Mouse (Mus musculus) forebrain, postnatal 0 days (tissue): ENCODE measurements at regions not wholly inside any gene's neighbourhood (a gene's known extent, or its start where the extent isn't known, plus 50 kb on each side); places are given as distances from the start of the nearest gene placed in this dataset.

Experiments
- ATAC-seq: fragments of 200-750 bp; cut with Nextera tagmentation; 2 replicates; pipeline ENCODE4 v1.8.0; 2017; ENCODE audit warnings: mild to moderate bottlenecking, moderate library complexity
- DNase-seq: peaks from one replicate; pipeline ENCODE4 v3.0.0-alpha.2; 2015
- H3K27ac ChIP-seq: fragments of 300-500 bp; sonication (generic); 2 replicates; pipeline ENCODE4 v1.5.1; 2014; ENCODE audit warnings: low read depth, mild to moderate bottlenecking, antibody characterized with exemption, low read length, moderate library complexity, mixed read lengths
- H3K27me3 ChIP-seq: fragments of 300-500 bp; sonication (generic); 2 replicates; pipeline ENCODE4 v1.6.1; 2014; ENCODE audit warnings: mild to moderate bottlenecking, low read length, mixed read lengths; ENCODE audit not compliant: insufficient read depth
- H3K36me3 ChIP-seq: fragments of 300-500 bp; sonication (generic); 2 replicates; pipeline ENCODE4 v1.6.1; 2014; ENCODE audit warnings: mild to moderate bottlenecking, moderate library complexity; ENCODE audit not compliant: insufficient read depth
- H3K4me1 ChIP-seq: fragments of 300-500 bp; sonication (generic); 2 replicates; pipeline ENCODE4 v1.6.1; 2014; ENCODE audit warnings: antibody characterized with exemption; ENCODE audit not compliant: insufficient read depth
- H3K4me2 ChIP-seq: fragments of 300-500 bp; sonication (generic); 2 replicates; pipeline ENCODE4 v1.6.1; 2014; ENCODE audit warnings: low read depth, mild to moderate bottlenecking, moderate library complexity
- H3K4me3 ChIP-seq: fragments of 300-500 bp; sonication (generic); 2 replicates; pipeline ENCODE4 v1.5.1; 2014; ENCODE audit warnings: low read depth, low read length, mixed read lengths
- H3K9ac ChIP-seq: fragments of 300-500 bp; sonication (generic); 2 replicates; pipeline ENCODE4 v1.6.1; 2014; ENCODE audit warnings: mild to moderate bottlenecking
- H3K9me3 ChIP-seq: fragments of 300-500 bp; sonication (generic); 2 replicates; pipeline ENCODE4 v1.6.1; 2016; ENCODE audit warnings: low read length
- CTCF ChIP-seq: sonication (generic); IDR thresholded peaks from 2 replicates; pipeline ENCODE4 v1.5.1; 2016; ENCODE audit warnings: antibody characterized with exemption, control low read depth, low read depth
- WGBS: fragments of 180-500 bp; shearing (Covaris S2); extraction: QIAGEN DNeasy Blood & Tissue Kit; methylation state at CpG from one replicate; pipeline ENCODE4 v1.1.7; 2014; 5-methylcytosine and 5-hydroxymethylcytosine counted together

DNA sequence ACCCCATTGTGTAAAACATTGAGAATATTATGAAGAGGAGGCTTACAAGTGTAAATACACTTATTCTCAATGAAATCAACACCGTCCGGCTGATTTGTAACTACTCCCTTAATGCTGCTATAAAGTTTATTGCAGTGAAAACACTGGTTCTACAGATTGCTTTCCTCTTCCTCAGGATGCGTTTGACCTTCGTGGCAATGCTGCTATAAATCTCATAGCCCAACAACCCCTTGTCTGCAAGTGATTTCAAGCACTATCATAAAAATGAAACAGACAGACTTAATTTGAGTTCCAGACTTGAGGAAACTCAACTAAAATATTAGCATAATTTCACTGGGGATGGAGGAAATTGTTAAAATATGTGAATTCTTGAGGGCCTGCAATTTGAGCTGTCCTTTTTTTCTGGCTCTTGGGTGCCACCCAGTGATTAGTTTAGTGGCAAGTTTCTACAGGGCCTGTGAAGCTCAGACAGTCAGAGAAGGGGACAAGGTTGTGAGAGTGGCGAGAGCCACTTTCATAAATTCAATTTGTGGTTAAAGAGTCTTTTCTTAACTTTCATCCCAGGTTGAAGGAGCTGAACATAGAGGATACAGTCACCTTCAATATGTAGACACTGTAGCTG lies 1457.4 kb downstream of the 4930444P10Rik start:
- no peak overlapping the region for H3K9ac ChIP-seq
- no peaks in the 10 kb centered on the region for H3K4me1 ChIP-seq
- no peak overlapping the region for H3K27ac ChIP-seq
- no peak overlapping the region for H3K4me2 ChIP-seq
- no peaks in the 10 kb centered on the region for H3K36me3 ChIP-seq
- peak; percentile 55 for TF ChIP-seq CTCF
- no peaks in the 10 kb centered on the region for H3K27me3 ChIP-seq
- peak; percentile 55 for ATAC-seq
- no peak overlapping the region for H3K4me3 ChIP-seq
- no peaks in the 10 kb centered on the region for H3K9me3 ChIP-seq
- WGBS: 84% methylated on average over 5 of the region's 5 CpGs
- peak; percentile 62 for DNase-seq

DNA sequence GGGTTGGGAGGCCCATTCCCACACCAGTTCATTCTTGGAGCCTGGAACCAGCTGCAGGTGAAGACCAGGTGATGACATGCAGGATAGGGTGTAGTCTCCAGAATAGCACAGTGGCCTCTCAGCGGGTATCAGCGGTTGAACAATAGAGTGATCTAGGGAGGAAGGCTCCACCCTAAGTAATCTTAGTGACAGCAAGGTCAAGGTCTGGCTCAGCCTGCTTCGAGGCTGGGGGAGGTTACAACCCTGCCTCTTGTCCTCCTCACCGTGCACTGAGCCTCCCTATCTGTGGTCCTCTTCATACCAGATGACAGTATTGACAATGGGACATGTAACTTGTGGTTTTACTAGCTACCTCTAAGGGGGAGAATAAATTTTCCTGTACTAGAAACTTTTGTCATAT lies 1461.1 kb downstream of the 4930444P10Rik start:
- Histone ChIP-seq H3K4me1 (no peaks in the 10 kb centered on the region), H3K27ac (no peak overlapping the region), H3K9ac (no peak overlapping the region), H3K4me3 (no peak overlapping the region), H3K36me3 (no peaks in the 10 kb centered on the region), H3K4me2 (no peak overlapping the region), H3K27me3 (no peaks in the 10 kb centered on the region), H3K9me3 (no peaks in the 10 kb centered on the region)
- WGBS: 39% methylated on average over 4 of the region's 4 CpGs
- TF ChIP-seq CTCF: no peak
- ATAC-seq (no peak), DNase-seq (no peak)

DNA sequence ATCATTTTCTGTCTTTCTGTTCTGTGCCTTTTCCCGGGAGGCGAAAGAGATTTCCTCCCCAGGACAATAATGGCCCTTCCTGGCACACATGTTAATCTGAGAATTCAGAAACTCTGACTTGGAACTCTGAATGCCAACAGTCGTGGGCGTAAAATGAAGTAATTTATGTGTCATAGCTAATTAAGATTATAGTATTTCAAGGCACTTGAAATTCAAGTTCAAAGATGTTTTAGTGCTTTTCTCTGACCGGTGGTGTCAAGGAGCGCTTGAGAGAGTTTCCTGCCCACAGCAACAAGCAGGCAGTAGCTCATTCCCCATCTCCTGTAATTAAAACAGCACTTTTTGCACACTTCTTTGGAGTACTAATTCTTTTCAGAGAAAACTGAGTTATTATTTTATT lies 1465.9 kb downstream of the 4930444P10Rik start:
- Histone ChIP-seq H3K36me3 (no peaks in the 10 kb centered on the region), H3K9me3 (no peaks in the 10 kb centered on the region), H3K27me3 (no peaks in the 10 kb centered on the region), H3K4me1 (no peaks in the 10 kb centered on the region), H3K9ac (no peak overlapping the region), H3K4me2 (no peak overlapping the region), H3K27ac (no peak overlapping the region), H3K4me3 (no peak overlapping the region)
- DNase-seq (no peak), ATAC-seq (no peak)
- no peak for TF ChIP-seq CTCF
- 49% methylated on average over 6 of the region's 6 CpGs for WGBS

DNA sequence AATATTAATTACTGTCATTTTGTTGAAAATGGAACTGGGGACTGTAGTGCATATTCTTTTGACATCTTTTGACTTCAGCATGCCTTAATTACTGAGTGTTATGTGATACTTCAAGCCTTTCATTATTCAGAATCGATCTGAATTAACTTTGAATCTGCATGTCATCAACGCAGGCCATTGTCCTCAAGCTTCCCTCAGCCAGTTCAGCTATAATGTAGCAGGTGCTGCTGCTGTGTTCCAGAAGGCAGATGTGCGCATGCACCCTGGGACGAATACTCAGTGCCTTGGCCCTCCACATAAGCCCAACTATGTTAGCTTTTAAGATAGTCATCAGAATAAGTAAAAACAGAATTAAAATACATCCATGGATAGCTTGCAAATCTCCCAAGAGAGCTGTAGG lies 1466.4 kb downstream of the 4930444P10Rik start:
- Histone ChIP-seq H3K9ac (no peak overlapping the region), H3K4me3 (no peak overlapping the region), H3K36me3 (no peaks in the 10 kb centered on the region), H3K4me1 (no peaks in the 10 kb centered on the region), H3K9me3 (no peaks in the 10 kb centered on the region), H3K27ac (no peak overlapping the region), H3K4me2 (no peak overlapping the region), H3K27me3 (no peaks in the 10 kb centered on the region)
- no peak for TF ChIP-seq CTCF
- DNase-seq (no peak), ATAC-seq (no peak)
- 55% methylated on average over 4 of the region's 4 CpGs for WGBS

DNA sequence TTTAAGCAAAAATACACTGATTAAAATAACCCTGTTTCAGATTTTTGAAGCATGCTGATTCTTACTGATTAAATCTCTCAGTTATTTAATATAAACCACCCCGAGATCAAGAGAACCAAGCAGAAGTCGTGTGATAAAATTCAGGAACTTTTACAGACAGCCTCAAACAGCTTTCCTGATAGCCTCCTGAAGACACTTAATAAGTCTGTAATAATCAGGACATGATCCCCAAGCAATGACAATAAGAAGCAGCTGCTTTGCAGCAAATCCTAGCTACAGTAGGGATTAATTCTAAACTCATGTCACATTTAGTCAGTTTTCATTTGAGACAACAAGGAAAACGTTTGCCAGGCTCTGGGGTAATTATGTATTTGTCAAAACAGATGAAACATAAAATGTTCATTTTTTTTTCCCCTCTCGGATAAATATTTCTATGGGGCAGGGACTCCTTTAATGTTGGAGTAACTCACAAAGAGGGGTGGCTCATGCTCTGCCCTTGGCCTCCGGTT lies 1472.1 kb downstream of the 4930444P10Rik start:
- H3K4me3 ChIP-seq: no peak overlapping the region
- no peaks in the 10 kb centered on the region for H3K27me3 ChIP-seq
- 65% methylated on average over 5 of the region's 5 CpGs for WGBS
- H3K36me3 ChIP-seq: no peaks in the 10 kb centered on the region
- DNase-seq (no peak), ATAC-seq (no peak)
- no peaks in the 10 kb centered on the region for H3K9me3 ChIP-seq
- H3K4me2 ChIP-seq: no peak overlapping the region
- no peak for TF ChIP-seq CTCF
- H3K9ac ChIP-seq: no peak overlapping the region
- H3K27ac ChIP-seq: no peak overlapping the region
- no peaks in the 10 kb centered on the region for H3K4me1 ChIP-seq

DNA sequence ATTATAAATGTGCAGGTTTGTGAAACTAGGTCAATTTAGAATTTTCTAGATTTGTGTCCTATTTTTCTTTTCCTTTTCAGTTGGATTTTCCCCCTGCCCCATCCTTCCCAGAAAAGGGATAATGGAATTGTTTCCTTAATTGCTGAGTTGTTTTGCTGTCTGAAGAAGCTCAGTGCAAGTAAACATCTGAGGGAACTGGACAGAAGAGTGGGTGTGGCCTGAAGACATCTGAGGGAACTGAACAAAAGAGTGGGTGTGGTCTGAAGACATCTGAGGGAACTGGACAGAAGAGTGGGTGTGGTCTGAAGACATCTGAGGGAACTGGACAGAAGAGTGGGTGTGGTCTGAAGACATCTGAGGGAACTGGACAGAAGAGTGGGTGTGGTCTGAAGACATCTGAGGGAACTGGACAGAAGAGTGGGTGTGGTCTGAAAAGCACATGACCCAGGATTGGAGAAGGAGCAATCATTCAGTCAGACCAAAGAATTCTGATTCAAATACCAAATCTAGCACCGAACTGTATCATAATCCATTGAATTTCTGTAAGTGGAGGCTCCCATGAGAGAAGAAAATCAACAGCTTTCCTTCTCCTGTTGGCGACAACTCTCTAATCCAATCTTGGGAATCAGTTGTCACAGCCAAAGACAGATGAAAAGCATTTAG lies 1479.8 kb downstream of the 4930444P10Rik start:
- 93% methylated on average over 2 of the region's 2 CpGs for WGBS
- no peak overlapping the region for H3K4me2 ChIP-seq
- TF ChIP-seq CTCF: no peak
- DNase-seq (no peak), ATAC-seq (no peak)
- no peaks in the 10 kb centered on the region for H3K36me3 ChIP-seq
- no peaks in the 10 kb centered on the region for H3K27me3 ChIP-seq
- H3K4me3 ChIP-seq: no peak overlapping the region
- no peaks in the 10 kb centered on the region for H3K9me3 ChIP-seq
- H3K9ac ChIP-seq: no peak overlapping the region
- H3K4me1 ChIP-seq: no peaks in the 10 kb centered on the region
- no peak overlapping the region for H3K27ac ChIP-seq

DNA sequence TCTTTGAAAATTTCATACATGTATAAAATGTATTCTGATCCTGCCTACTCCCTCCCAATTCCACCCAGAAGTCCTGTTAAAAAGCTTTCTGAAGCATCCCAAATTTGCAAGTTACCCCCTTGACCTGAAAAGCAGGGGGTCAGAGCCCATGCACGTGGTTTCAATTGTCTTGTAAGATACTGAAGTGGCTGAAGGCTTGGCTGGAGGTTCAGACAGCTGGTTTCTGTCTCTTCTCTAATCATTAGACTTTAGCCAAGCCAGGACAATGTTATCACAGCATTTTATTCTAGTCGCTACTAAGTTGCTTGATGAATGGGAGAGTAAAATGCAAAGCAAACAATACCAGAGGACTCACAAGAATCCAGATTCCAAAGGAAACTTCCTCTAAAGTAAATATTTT lies 1484.1 kb downstream of the 4930444P10Rik start:
- DNase-seq: no peak
- TF ChIP-seq CTCF: no peak
- H3K36me3 ChIP-seq: no peaks in the 10 kb centered on the region
- no peak for ATAC-seq
- WGBS: 34% methylated on average over 2 of the region's 2 CpGs
- no peaks in the 10 kb centered on the region for H3K4me1 ChIP-seq
- no peaks in the 10 kb centered on the region for H3K27me3 ChIP-seq
- no peak overlapping the region for H3K27ac ChIP-seq
- H3K9me3 ChIP-seq: no peaks in the 10 kb centered on the region
- H3K9ac ChIP-seq: no peak overlapping the region
- H3K4me2 ChIP-seq: no peak overlapping the region
- H3K4me3 ChIP-seq: no peak overlapping the region
